Mouse (Mus musculus): ENCODE measurements around the gene Mrps18c.

DNA sequence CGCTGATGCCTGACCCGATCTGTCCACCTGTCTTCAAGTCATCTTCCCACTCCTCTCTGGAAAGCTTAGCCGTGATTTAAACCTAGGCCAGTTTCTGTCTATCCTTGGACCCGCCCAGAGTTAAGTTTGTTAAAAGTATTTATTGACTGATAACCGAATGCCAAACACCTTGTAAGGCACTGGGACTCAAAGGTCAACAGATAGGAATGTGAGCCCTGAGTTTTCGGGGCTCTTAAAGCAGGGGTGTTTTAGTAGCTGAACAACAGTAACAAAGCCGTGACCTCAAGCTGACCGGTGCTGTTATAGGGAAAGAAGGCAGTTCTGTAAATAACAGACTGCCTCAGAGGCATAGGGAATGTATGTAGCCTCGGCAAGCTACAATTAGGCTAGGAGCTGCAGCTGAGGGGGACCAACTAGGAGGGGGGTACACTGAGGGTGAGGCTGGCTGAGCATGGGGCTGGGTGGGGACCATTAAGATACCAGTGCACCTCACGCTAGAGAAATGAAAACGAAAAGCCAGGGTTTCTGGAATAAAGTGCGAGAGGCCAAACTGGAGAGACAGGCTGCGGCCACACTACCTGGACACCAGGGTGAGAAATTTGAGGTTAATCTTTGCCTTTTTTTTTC lies 22.5 kb upstream of the Mrps18c start:
- no peak for TF ChIP-seq POLR2A (IDR thresholded peaks at IDR 0.05; ENCODE audit: control insufficient read depth in 1 of 2, insufficient read depth in 1 of 2, low read depth in 1 of 2, low read length in 2 of 2, poor library complexity in 1 of 2)
- TF ChIP-seq CTCF (IDR thresholded peaks at IDR 0.05 in 2 of 3, conservative IDR thresholded peaks at IDR 0.05 in 1 of 3; ENCODE audit: control insufficient read depth in 1 of 3, insufficient read depth in 1 of 3, low read depth in 2 of 3, low read length in 3 of 3, poor library complexity in 1 of 3, severe bottlenecking in 1 of 3): no peak
- TF ChIP-seq NRF1 (IDR thresholded peaks at IDR 0.05; ENCODE audit: insufficient read depth, low read depth, low read length, poor library complexity, severe bottlenecking): no peak

All from MEL (cell line).